Mouse (Mus musculus): Measurements from ENCODE around the gene Nos1. TPM values are rescaled to one million over a fixed set of nuclear protein-coding genes. Genes with fewer than 3 reads are reported as not detected.
"Not testable (repeated sequence)": the region's sequence is repeated elsewhere in the genome, so short reads cannot be mapped to it uniquely, and the experiment has no call there.

Nos1 gene
- polyA plus RNA-seq, 1 experiment from 2014 or later = 0.60 TPM

- ATAC-seq (ENCODE audit: insufficient number of reproducible peaks, low FRiP score, low TSS enrichment, low read depth) = no peak
- no peak overlapping the region for H3K27ac ChIP-seq (replicated peaks)
- no peaks in the 10 kb centered on the region for H3K27me3 ChIP-seq
- H3K9ac ChIP-seq = no peak overlapping the region
- no peaks in the 10 kb centered on the region for H3K36me3 ChIP-seq
- H3K4me2 ChIP-seq (replicated peaks) = no peak overlapping the region
- no peaks in the 10 kb centered on the region for H3K4me1 ChIP-seq
- 84% methylated on average over 8 of the region's 8 CpGs for WGBS
- no peaks in the 10 kb centered on the region for H3K9me3 ChIP-seq (replicated peaks)
- no peak overlapping the region for H3K4me3 ChIP-seq (replicated peaks)
Observed at GRCm38 (mm10) chr5:117873807-117874206, 93.0 kb downstream of the Nos1 start.

DNA sequence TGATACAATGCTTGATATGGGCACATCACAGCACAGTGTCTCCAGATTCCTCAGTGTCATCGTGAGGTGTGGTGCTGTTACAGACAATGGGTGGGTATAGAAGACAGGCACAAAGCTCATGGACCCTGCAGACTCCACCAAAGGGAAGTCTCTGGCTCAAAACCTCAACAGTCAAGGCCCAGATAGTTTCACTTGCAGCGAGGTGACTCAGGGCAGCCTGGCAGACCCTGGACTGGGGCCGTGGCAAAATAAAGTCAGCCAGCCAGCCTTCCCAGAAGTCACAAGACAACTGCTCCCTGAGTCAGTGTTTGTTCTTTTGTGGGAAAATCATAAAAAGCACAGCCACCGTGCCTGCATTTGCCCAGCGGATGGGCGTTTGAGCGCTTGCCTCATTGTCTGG is 93.4 kb downstream of the Nos1 start:
- Histone ChIP-seq H3K27me3 (no peaks in the 10 kb centered on the region), H3K9ac (no peak overlapping the region), H3K4me3 (replicated peaks) (no peak overlapping the region), H3K36me3 (no peaks in the 10 kb centered on the region), H3K27ac (replicated peaks) (no peak overlapping the region), H3K4me1 (no peaks in the 10 kb centered on the region), H3K4me2 (replicated peaks) (no peak overlapping the region), H3K9me3 (replicated peaks) (no peaks in the 10 kb centered on the region)
- WGBS = 84% methylated on average over 7 of the region's 7 CpGs
- ATAC-seq (ENCODE audit: insufficient number of reproducible peaks, low FRiP score, low TSS enrichment, low read depth) = no peak

DNA sequence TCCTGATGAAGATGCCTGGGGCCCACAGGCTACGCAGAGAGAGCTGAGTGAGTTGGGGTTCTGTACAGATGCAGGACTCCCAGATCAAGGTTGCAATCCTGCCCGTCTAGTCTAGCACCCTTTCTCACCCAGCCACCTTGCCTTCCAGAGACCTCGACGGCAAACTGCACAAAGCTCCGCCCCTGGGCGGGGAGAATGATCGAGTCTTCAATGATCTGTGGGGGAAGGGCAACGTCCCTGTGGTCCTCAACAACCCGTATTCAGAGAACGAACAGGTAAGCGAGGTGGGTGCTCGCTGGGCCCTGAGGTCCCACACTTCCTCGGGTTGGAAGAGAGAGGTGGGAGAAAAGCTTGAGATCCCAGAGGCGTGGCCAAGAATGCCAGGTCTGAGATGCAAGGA is 98.3 kb downstream of the Nos1 start:
- WGBS = 39% methylated on average over 14 of the region's 14 CpGs
- H3K27ac ChIP-seq (replicated peaks) = no peak overlapping the region

DNA sequence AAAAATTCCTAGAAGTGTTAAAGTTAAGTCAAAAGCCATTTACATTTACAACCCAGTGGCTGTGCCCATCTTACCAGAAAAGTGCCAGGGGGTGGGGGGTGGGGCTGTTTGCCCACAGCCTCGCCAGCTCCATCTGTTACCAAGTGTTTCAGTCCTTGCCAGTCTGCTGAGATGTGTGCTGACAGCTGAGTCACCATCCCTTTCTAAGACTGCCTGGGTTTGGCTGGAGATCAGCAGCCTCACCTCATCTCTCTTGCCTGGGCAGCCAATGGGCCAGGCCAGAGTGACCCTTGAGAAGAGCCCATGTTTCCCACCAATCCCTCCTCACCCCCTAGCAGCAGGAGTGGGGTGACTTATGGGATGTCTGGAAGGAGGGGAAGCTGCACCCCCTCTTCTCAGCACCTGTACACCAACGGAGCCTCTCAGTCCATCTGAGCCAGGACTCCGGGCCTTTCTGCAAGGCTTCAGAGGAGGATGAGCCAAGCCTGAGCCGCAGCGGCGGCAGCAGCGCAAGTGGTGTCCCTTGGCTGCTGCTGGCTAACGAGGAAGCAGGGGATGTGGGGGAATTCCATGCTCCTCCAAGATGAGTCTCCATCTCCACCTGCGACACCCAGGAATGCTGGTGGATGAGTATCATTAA is 100.2 kb downstream of the Nos1 start:
- no peaks in the 10 kb centered on the region for H3K27me3 ChIP-seq
- no peaks in the 10 kb centered on the region for H3K9me3 ChIP-seq (replicated peaks)
- 89% methylated on average over 9 of the region's 9 CpGs for WGBS
- no peak overlapping the region for H3K27ac ChIP-seq (replicated peaks)
- no peak overlapping the region for H3K9ac ChIP-seq
- ATAC-seq (ENCODE audit: insufficient number of reproducible peaks, low FRiP score, low TSS enrichment, low read depth) = no peak
- no peaks in the 10 kb centered on the region for H3K36me3 ChIP-seq
- H3K4me1 ChIP-seq = no peaks in the 10 kb centered on the region
- H3K4me3 ChIP-seq (replicated peaks) = no peak overlapping the region
- no peak overlapping the region for H3K4me2 ChIP-seq (replicated peaks)

More for the DNA sequence above, 98.3 kb downstream of the Nos1 start:
- H3K27me3 ChIP-seq = no peaks in the 10 kb centered on the region
- H3K36me3 ChIP-seq = no peaks in the 10 kb centered on the region
- no peak overlapping the region for H3K4me3 ChIP-seq (replicated peaks)
- no peak overlapping the region for H3K9ac ChIP-seq
- no peaks in the 10 kb centered on the region for H3K9me3 ChIP-seq (replicated peaks)
- no peak overlapping the region for H3K4me2 ChIP-seq (replicated peaks)
- no peak for ATAC-seq (ENCODE audit: insufficient number of reproducible peaks, low FRiP score, low TSS enrichment, low read depth)
- H3K4me1 ChIP-seq = no peaks in the 10 kb centered on the region

DNA sequence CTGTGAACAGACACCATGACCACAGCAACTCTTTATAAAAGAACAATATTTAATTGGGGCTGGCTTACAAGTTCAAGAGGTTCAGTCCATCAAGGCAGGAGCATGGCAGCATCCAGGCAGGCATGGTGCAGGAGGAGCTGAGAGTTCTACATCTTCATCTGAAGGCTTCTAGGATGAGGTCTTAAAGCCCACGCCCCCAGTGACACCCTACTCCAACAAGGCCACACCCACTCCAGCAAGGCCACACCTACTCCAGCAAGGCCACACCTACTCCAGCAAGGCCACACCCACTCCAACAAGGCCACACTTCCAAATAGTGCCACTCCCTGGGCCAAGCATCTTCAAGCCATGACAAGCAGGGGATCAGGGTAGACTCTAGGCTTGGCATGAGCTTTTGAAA is 101.6 kb downstream of the Nos1 start:
- H3K27me3 ChIP-seq; H3K4me1 ChIP-seq; H3K9me3 ChIP-seq (replicated peaks); H3K4me2 ChIP-seq (replicated peaks); H3K4me3 ChIP-seq (replicated peaks); ATAC-seq (ENCODE audit: insufficient number of reproducible peaks, low FRiP score, low TSS enrichment, low read depth); H3K27ac ChIP-seq (replicated peaks); H3K9ac ChIP-seq; H3K36me3 ChIP-seq: not testable (repeated sequence)
- 67% methylated on average over 1 of the region's 1 CpGs for WGBS

GRCm38 (mm10) chr5:117884991-117885390 is 104.2 kb downstream of the Nos1 start:
- Histone ChIP-seq H3K9ac (no peak overlapping the region), H3K4me2 (replicated peaks) (no peak overlapping the region), H3K9me3 (replicated peaks) (no peaks in the 10 kb centered on the region), H3K4me1 (peaks cover 19% of the 10 kb centered on the region), H3K4me3 (replicated peaks) (no peak overlapping the region), H3K27me3 (no peaks in the 10 kb centered on the region), H3K27ac (replicated peaks) (no peak overlapping the region), H3K36me3 (no peaks in the 10 kb centered on the region)
- 51% methylated on average over 2 of the region's 2 CpGs for WGBS
- ATAC-seq (ENCODE audit: insufficient number of reproducible peaks, low FRiP score, low TSS enrichment, low read depth) = no peak

DNA sequence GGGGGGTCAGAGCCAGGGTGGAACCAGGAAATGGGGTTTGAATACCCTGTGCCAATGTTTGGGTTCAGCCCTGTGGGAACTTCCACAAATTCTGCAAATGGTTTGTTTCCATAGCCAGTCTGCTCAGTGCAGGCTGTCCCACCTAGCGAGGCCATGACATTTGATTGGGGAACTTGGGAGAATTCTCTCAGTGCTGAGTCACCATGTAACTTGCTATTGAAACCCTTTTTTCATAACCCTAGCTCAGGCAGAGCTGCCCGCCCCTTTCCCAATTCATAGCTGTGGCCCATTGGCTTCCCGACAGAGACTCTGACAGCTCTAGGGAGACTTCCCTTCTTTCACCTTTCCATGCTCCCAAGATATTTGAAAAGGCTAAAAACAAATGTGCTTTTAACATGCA is 107.3 kb downstream of the Nos1 start:
- 68% methylated on average over 3 of the region's 3 CpGs for WGBS
- no peak overlapping the region for H3K9ac ChIP-seq
- no peak for ATAC-seq (ENCODE audit: insufficient number of reproducible peaks, low FRiP score, low TSS enrichment, low read depth)

DNA sequence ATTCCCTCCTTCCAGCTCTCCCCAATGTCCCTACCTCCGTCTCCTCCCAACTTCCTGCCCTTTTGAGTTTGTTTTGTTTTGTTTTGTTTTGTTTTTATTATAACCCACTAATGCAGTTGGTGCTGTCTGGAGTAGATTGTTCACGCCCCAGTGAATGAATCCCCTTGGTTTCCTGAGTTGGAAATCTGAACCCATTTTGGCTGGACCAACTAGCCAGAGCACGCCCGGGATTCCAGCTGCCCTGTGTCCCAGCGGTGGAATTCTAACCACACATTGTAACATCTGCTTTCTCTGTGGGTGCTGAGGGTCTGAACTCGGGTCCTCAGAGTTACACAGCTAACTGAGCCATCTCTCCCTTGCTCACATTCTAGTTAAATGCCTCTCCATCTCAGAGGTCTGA is 108.1 kb downstream of the Nos1 start:
- Histone ChIP-seq H3K27ac (replicated peaks) (0 out of 2 replicates have a peak overlapping the region, but pooled peaks have one; percentile 7), H3K4me1 (peaks cover 19% of the 10 kb centered on the region), H3K9me3 (replicated peaks) (no peaks in the 10 kb centered on the region), H3K9ac (no peak overlapping the region), H3K4me3 (replicated peaks) (no peak overlapping the region), H3K27me3 (no peaks in the 10 kb centered on the region), H3K36me3 (no peaks in the 10 kb centered on the region), H3K4me2 (replicated peaks) (no peak overlapping the region)
- no peak for ATAC-seq (ENCODE audit: insufficient number of reproducible peaks, low FRiP score, low TSS enrichment, low read depth)
- 10% methylated on average over 6 of the region's 6 CpGs for WGBS

More for the DNA sequence above, 107.3 kb downstream of the Nos1 start:
- Histone ChIP-seq H3K36me3 (no peaks in the 10 kb centered on the region), H3K9me3 (replicated peaks) (no peaks in the 10 kb centered on the region), H3K4me1 (peaks cover 19% of the 10 kb centered on the region), H3K4me3 (replicated peaks) (no peak overlapping the region), H3K4me2 (replicated peaks) (no peak overlapping the region), H3K27me3 (no peaks in the 10 kb centered on the region), H3K27ac (replicated peaks) (no peak overlapping the region)

DNA sequence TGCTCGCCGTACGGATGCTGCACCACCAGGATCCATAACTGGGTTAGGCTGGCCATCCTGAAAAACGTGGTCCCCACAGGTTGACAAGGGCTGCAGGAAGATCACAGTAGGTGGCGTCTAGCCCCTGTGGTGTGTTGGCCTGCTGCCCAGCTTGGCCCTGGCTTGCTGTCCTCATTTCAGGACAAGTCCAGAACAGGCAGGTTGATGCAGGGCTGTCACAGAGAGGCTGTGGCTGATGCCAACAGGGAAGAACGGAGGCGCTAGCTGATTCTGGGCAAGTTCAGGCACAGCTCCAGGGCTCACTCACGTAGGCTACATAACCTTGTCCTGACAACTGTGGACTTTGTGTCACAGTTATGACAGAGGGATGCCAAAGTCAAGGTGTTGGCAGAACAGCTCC is 108.7 kb downstream of the Nos1 start:
- no peaks in the 10 kb centered on the region for H3K36me3 ChIP-seq
- H3K27me3 ChIP-seq = no peaks in the 10 kb centered on the region
- no peak for ATAC-seq (ENCODE audit: insufficient number of reproducible peaks, low FRiP score, low TSS enrichment, low read depth)
- no peaks in the 10 kb centered on the region for H3K9me3 ChIP-seq (replicated peaks)
- H3K27ac ChIP-seq (replicated peaks) = no peak overlapping the region
- no peak overlapping the region for H3K9ac ChIP-seq
- H3K4me2 ChIP-seq (replicated peaks) = no peak overlapping the region
- WGBS = 60% methylated on average over 8 of the region's 8 CpGs
- no peak overlapping the region for H3K4me3 ChIP-seq (replicated peaks)
- H3K4me1 ChIP-seq = peaks cover 19% of the 10 kb centered on the region

DNA sequence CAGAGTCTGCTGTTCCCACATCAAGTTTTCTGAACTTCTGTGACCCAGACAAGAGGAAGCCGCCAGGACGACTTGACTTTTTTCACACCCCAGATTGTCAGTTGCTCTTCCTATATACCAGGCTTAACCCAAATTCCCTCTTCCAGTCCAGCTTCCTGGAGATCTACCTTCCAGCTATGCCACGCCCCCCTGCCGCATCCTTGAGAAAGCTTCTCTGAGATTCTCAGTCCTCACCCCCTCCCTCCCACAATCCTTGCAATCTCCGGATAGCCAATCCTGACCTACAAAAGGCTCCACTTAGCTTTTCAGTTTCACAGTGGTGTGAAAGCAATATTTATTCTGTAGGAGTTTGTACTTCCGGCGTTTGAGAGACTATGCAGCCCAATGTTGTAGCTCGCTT is 110.0 kb downstream of the Nos1 start:
- Histone ChIP-seq H3K4me1 (peaks cover 19% of the 10 kb centered on the region), H3K4me3 (replicated peaks) (no peak overlapping the region), H3K4me2 (replicated peaks) (no peak overlapping the region), H3K27me3 (no peaks in the 10 kb centered on the region), H3K9me3 (replicated peaks) (no peaks in the 10 kb centered on the region), H3K36me3 (no peaks in the 10 kb centered on the region), H3K27ac (replicated peaks) (no peak overlapping the region), H3K9ac (no peak overlapping the region)
- 65% methylated on average over 8 of the region's 8 CpGs for WGBS
- ATAC-seq (ENCODE audit: insufficient number of reproducible peaks, low FRiP score, low TSS enrichment, low read depth) = no peak

- no peaks in the 10 kb centered on the region for H3K27me3 ChIP-seq
- H3K4me3 ChIP-seq (replicated peaks) = no peak overlapping the region
- ATAC-seq (ENCODE audit: insufficient number of reproducible peaks, low FRiP score, low TSS enrichment, low read depth) = no peak
- no peaks in the 10 kb centered on the region for H3K9me3 ChIP-seq (replicated peaks)
- no peak overlapping the region for H3K4me2 ChIP-seq (replicated peaks)
- peaks cover 19% of the 10 kb centered on the region for H3K4me1 ChIP-seq
- no peaks in the 10 kb centered on the region for H3K36me3 ChIP-seq
- WGBS = 72% methylated on average over 5 of the region's 5 CpGs
- H3K9ac ChIP-seq = no peak overlapping the region
- no peak overlapping the region for H3K27ac ChIP-seq (replicated peaks)
Observed at GRCm38 (mm10) chr5:117891545-117891944, 110.7 kb downstream of the Nos1 start.

- no peaks in the 10 kb centered on the region for H3K9me3 ChIP-seq (replicated peaks)
- no peak overlapping the region for H3K27ac ChIP-seq (replicated peaks)
- H3K4me1 ChIP-seq = peaks cover 26% of the 10 kb centered on the region
- no peak overlapping the region for H3K4me3 ChIP-seq (replicated peaks)
- no peak for ATAC-seq (ENCODE audit: insufficient number of reproducible peaks, low FRiP score, low TSS enrichment, low read depth)
- H3K27me3 ChIP-seq = no peaks in the 10 kb centered on the region
- no peak overlapping the region for H3K9ac ChIP-seq
- no peaks in the 10 kb centered on the region for H3K36me3 ChIP-seq
- WGBS = 74% methylated on average over 5 of the region's 5 CpGs
- no peak overlapping the region for H3K4me2 ChIP-seq (replicated peaks)
Observed at GRCm38 (mm10) chr5:117894050-117894449, 113.2 kb downstream of the Nos1 start.

Data from embryonic facial prominence, embryonic 15.5 days (tissue).